Mouse (Mus musculus) kidney, adult 2 months (tissue): ENCODE data around the gene Galnt4. TPM values are rescaled to one million over a fixed set of nuclear protein-coding genes. Genes with fewer than 3 reads are reported as not detected.

Source experiments
- DNase-seq: peaks from one replicate; pipeline ENCODE4 v3.0.0; 2021
- H3K27ac ChIP-seq: fragments of 200-500 bp; 2 replicates; pipeline ENCODE4 v1.5.1; 2012; ENCODE audit warnings: low read depth, low read length, control low read depth, inconsistent platforms; ENCODE audit not compliant: insufficient read depth
- H3K27me3 ChIP-seq: fragments of 200-500 bp; replicated peaks from 2 replicates; pipeline ENCODE4 v1.6.1; 2012; ENCODE audit warnings: mild to moderate bottlenecking, moderate library complexity, low read length, inconsistent platforms; ENCODE audit not compliant: control insufficient read depth, insufficient read depth
- H3K36me3 ChIP-seq: fragments of 200-500 bp; 2 replicates; pipeline ENCODE4 v1.6.1; 2012; ENCODE audit warnings: mild to moderate bottlenecking, moderate library complexity, low read length, inconsistent platforms; ENCODE audit not compliant: control insufficient read depth, insufficient read depth
- H3K4me1 ChIP-seq: fragments of 200-500 bp; 2 replicates; pipeline ENCODE4 v1.6.1; 2011; ENCODE audit warnings: low read length; ENCODE audit not compliant: control insufficient read depth, insufficient read depth
- H3K4me3 ChIP-seq: fragments of 200-500 bp; 2 replicates; pipeline ENCODE4 v1.5.1; 2011; ENCODE audit warnings: mild to moderate bottlenecking, low read depth, low read length, control low read depth; ENCODE audit not compliant: insufficient read depth
- CTCF ChIP-seq: fragments of 200-500 bp; conservative IDR thresholded peaks from 2 replicates; pipeline ENCODE4 v1.5.1; 2011; ENCODE audit warnings: low read depth, mild to moderate bottlenecking, control low read depth, low read length, moderate library complexity, mixed read lengths; ENCODE audit not compliant: insufficient read depth, insufficient read length
- POLR2A ChIP-seq: fragments of 200-500 bp; IDR thresholded peaks from one replicate; pipeline ENCODE4 v1.6.1; 2011; ENCODE audit warnings: low read depth, low read length, control low read depth
- whole genome bisulfite sequencing: fragments of 180-500 bp; shearing (Covaris S2); methylation state at CpG from one replicate; pipeline ENCODE4 v1.1.7; 2018; 5-methylcytosine and 5-hydroxymethylcytosine counted together
- polyA plus RNA-seq: library from polyadenylated mRNA; depleted of rRNA; stranded (reverse); fragments of >200 nt; gene quantifications from 2 replicates; pipeline ENCODE4 v1.2.3, GENCODE M21; 2012

Gene Galnt4
- polyA plus RNA-seq, 1 experiment: 1.7 TPM

- no peak for DNase-seq
- no peak within 1 kb of the TSS for H3K27ac ChIP-seq
These were observed 18.3 kb downstream of the Galnt4 start, which contains the start of gene Phxr2 for GRCm38 (mm10) chr10:99126225-99126624. TSS of gene Phxr2 (minus strand) at chr10:99126325.

GRCm38 (mm10) chr10:99126954-99127353, 19.0 kb downstream of the Galnt4 start:
- Histone ChIP-seq H3K36me3 (no peaks in the 10 kb centered on the region), H3K4me1 (no peaks in the 10 kb centered on the region), H3K4me3 (no peak overlapping the region), H3K27ac (no peak overlapping the region), H3K27me3 (no peaks in the 10 kb centered on the region)
- 86% methylated on average over 14 of the region's 14 CpGs for WGBS
- no peak for DNase-seq
- no peak for TF ChIP-seq CTCF

More at GRCm38 (mm10) chr10:99126225-99126624, 18.3 kb downstream of the Galnt4 start, which contains the start of gene Phxr2:
- 79% methylated on average over 4 of the region's 4 CpGs for WGBS
- Histone ChIP-seq H3K4me3 (no peak within 1 kb of the TSS), H3K27me3 (no peaks in the 10 kb centered on the region), H3K4me1 (no peaks in the 10 kb centered on the region), H3K36me3 (no peaks in the 10 kb centered on the region)
- no peak for TF ChIP-seq POLR2A
- TF ChIP-seq CTCF: no peak

GRCm38 (mm10) chr10:99127691-99128261, 19.8 kb downstream of the Galnt4 start:
- DNase-seq: no peak
- no peaks in the 10 kb centered on the region for H3K4me1 ChIP-seq
- no peak overlapping the region; the same call in 1 of the 2 replicates for H3K27ac ChIP-seq
- H3K4me3 ChIP-seq: no peak overlapping the region
- H3K27me3 ChIP-seq: no peaks in the 10 kb centered on the region
- TF ChIP-seq POLR2A (no peak), CTCF (no peak)
- no peaks in the 10 kb centered on the region for H3K36me3 ChIP-seq
- 60% methylated on average over 11 of the region's 11 CpGs for WGBS

GRCm38 (mm10) chr10:99130611-99131010, 22.7 kb downstream of the Galnt4 start:
- 37% methylated on average over 6 of the region's 6 CpGs for WGBS
- Histone ChIP-seq H3K27ac (no peak overlapping the region), H3K4me3 (no peak overlapping the region), H3K27me3 (no peaks in the 10 kb centered on the region), H3K4me1 (no peaks in the 10 kb centered on the region), H3K36me3 (no peaks in the 10 kb centered on the region)
- TF ChIP-seq CTCF: no peak
- TF ChIP-seq POLR2A: no peak
- DNase-seq: no peak

GRCm38 (mm10) chr10:99131298-99131697, 23.3 kb downstream of the Galnt4 start:
- DNase-seq: no peak
- H3K4me3 ChIP-seq: no peak overlapping the region
- TF ChIP-seq CTCF: no peak
- TF ChIP-seq POLR2A: no peak
- no peak overlapping the region for H3K27ac ChIP-seq
- H3K27me3 ChIP-seq: no peaks in the 10 kb centered on the region
- no peaks in the 10 kb centered on the region for H3K4me1 ChIP-seq
- no peaks in the 10 kb centered on the region for H3K36me3 ChIP-seq
- WGBS: 50% methylated on average over 5 of the region's 5 CpGs

GRCm38 (mm10) chr10:99132189-99132588, 24.2 kb downstream of the Galnt4 start:
- Histone ChIP-seq H3K4me3 (no peak overlapping the region), H3K4me1 (no peaks in the 10 kb centered on the region; the same call in 1 of the 2 replicates), H3K36me3 (no peaks in the 10 kb centered on the region), H3K27ac (no peak overlapping the region), H3K27me3 (no peaks in the 10 kb centered on the region)
- 60% methylated on average over 6 of the region's 6 CpGs for WGBS
- DNase-seq: no peak
- TF ChIP-seq POLR2A (no peak), CTCF (no peak)

- H3K27ac ChIP-seq: no peak overlapping the region
- no peak for DNase-seq
- H3K27me3 ChIP-seq: no peaks in the 10 kb centered on the region
- H3K36me3 ChIP-seq: no peaks in the 10 kb centered on the region
- no peak overlapping the region for H3K4me3 ChIP-seq
- whole genome bisulfite sequencing: 60% methylated on average over 11 of the region's 11 CpGs
- no peak for TF ChIP-seq POLR2A
- TF ChIP-seq CTCF: no peak
- H3K4me1 ChIP-seq: no peaks in the 10 kb centered on the region; the same call in 1 of the 2 replicates
These were observed 24.8 kb downstream of the Galnt4 start for GRCm38 (mm10) chr10:99132595-99133272.
